Mouse (Mus musculus): ENCODE results near the gene Pidd1.

- TF ChIP-seq CTCF (IDR thresholded peaks at IDR 0.05; ENCODE audit: control insufficient read depth, insufficient read depth, low read length) (peak; percentile 47; the same call in 1 of the 2 replicates), POLR2A (IDR thresholded peaks at IDR 0.05; ENCODE audit: borderline replicate concordance, control insufficient read depth, low read depth, low read length) (no peak)
These were observed 574 bp downstream of the Pidd1 start for GRCm38 (mm10) chr7:141443081-141443821.

Data from bone marrow, adult 2 months (tissue).